Comparison of ENCODE assay signal across 24 mouse cellular contexts in genomic region chr1:40392535-40392934, GRCm38 (mm10). TPM values are rescaled to one million over a fixed set of nuclear protein-coding genes. Genes with fewer than 3 reads are reported as not detected.
DNase-seq lines count a peak whose midpoint lies in the region; ATAC-seq lines count a peak whose summit lies in the region.
"Had no signal": no experiment of that assay in that cellular context is flagged by ENCODE, and none has a peak within 500 bp of the region (broad histone marks: within the 10 kb centered on the region; RNA-seq: fewer than 3 reads in every experiment).

No protein-coding gene starts in this region.

- ATAC-seq in granulocyte monocyte progenitor cell, adult 5-6 weeks (replicated peaks; ENCODE audit: poor library complexity, severe bottlenecking) = peak; percentile 55
- ATAC-seq in forebrain, embryonic 15.5 days (replicated peaks) = no peak
- ATAC-seq: CD4-positive, CD25-positive, alpha-beta regulatory T cell, adult 4 months; forebrain, embryonic 13.5 days; forebrain, postnatal 0 days; hindbrain, postnatal 0 days had no signal

- no peak overlapping the region for H3K9ac ChIP-seq in forebrain, embryonic 15.5 days (replicated peaks)
- H3K9ac ChIP-seq: forebrain, embryonic 13.5 days; forebrain, postnatal 0 days; heart, embryonic 15.5 days; hindbrain, embryonic 14.5 days had no signal

- H3K4me1 ChIP-seq in megakaryocyte, embryonic 14.5 days = peaks cover 26% of the 10 kb centered on the region
- no peaks in the 10 kb centered on the region for H3K4me1 ChIP-seq in forebrain, embryonic 15.5 days
- H3K4me1 ChIP-seq: forebrain, embryonic 10.5 days; forebrain, embryonic 13.5 days; heart, embryonic 15.5 days had no signal

- WGBS in forebrain, embryonic 15.5 days = 87% methylated on average over 6 of the region's 6 CpGs

- no peaks in the 10 kb centered on the region for H3K9me3 ChIP-seq in megakaryocyte, embryonic 14.5 days
- H3K9me3 ChIP-seq in forebrain, embryonic 15.5 days = no peaks in the 10 kb centered on the region
- H3K9me3 ChIP-seq: forebrain, embryonic 10.5 days; forebrain, embryonic 13.5 days had no signal

- peak; percentile 38 for DNase-seq in induced T-regulatory cell, adult 2 months (ENCODE audit: low read depth)
- no peak for DNase-seq in kidney, postnatal 10 days
- DNase-seq in left cerebral cortex, postnatal 14 days (ENCODE audit: low spot score in 2 of 2) = no peak
- DNase-seq: adrenal gland, postnatal 14 days; cerebellum, adult 11-12 months; cerebellum, adult 8-10 months; cerebellum, postnatal 10 days; cerebellum, postnatal 36 days; forebrain, postnatal 0 days; gastrocnemius, adult 2 months; gastrocnemius, postnatal 14 days; heart, postnatal 10 days; heart, postnatal 36 days had no signal

- H3K4me3 ChIP-seq in megakaryocyte, embryonic 14.5 days (replicated peaks) = peak overlapping the region; percentile 50
- H3K4me3 ChIP-seq in forebrain, embryonic 15.5 days = no peak overlapping the region
- H3K4me3 ChIP-seq: forebrain, embryonic 10.5 days; forebrain, embryonic 13.5 days; gastrocnemius, adult 2 months; heart, embryonic 15.5 days had no signal

- H3K4me2 ChIP-seq in forebrain, embryonic 15.5 days (replicated peaks) = no peak overlapping the region
- H3K4me2 ChIP-seq: forebrain, embryonic 13.5 days; heart, embryonic 11.5 days; heart, embryonic 15.5 days; hindbrain, embryonic 14.5 days had no signal

- intact Hi-C loops in left cerebral cortex, postnatal 14 days (cut with DNase I) = no loop called here

- H3K36me3 ChIP-seq in megakaryocyte, embryonic 14.5 days (replicated peaks; ENCODE audit: low read length) = no peaks in the 10 kb centered on the region
- H3K36me3 ChIP-seq in forebrain, embryonic 15.5 days = no peaks in the 10 kb centered on the region
- H3K36me3 ChIP-seq: forebrain, embryonic 10.5 days; heart, embryonic 15.5 days had no signal

- no peak overlapping the region for H3K27ac ChIP-seq in forebrain, embryonic 15.5 days (replicated peaks)
- H3K27ac ChIP-seq: forebrain, embryonic 10.5 days; forebrain, embryonic 13.5 days; gastrocnemius, adult 2 months; heart, embryonic 15.5 days; hindbrain, embryonic 14.5 days; hindbrain, postnatal 0 days had no signal

- no peaks in the 10 kb centered on the region for H3K27me3 ChIP-seq in megakaryocyte, embryonic 14.5 days (replicated peaks)
- H3K27me3 ChIP-seq in forebrain, embryonic 15.5 days = no peaks in the 10 kb centered on the region
- H3K27me3 ChIP-seq: forebrain, embryonic 13.5 days; heart, embryonic 15.5 days had no signal

RNA-seq across cellular contexts. Expression of gene Il1rl1, which starts 36.8 kb away (rescaled TPM):
- 1.1 and 3.3 TPM in 2 replicates for total RNA-seq in granulocyte monocyte progenitor cell, adult 5-6 weeks (2014; fragmentation: Nextera tagmentation)
- total RNA-seq in granulocyte monocyte progenitor cell, adult 5-6 weeks (2017) = 2.0 and 2.1 TPM in 2 replicates
- polyA plus RNA-seq in megakaryocyte, embryonic 14.5 days (2012; ENCODE audit: insufficient read depth, low replicate concordance) = 0.48 TPM in 1 of 2 replicates, not detected in the other
- total RNA-seq in left cerebral cortex, postnatal 14 days (2021) = under 1 TPM in 1 of 2 experiments, not detected in 1; 0.15 TPM
- not detected in 2 replicates for polyA plus RNA-seq in forebrain, embryonic 15.5 days (2015; fragmentation: Nextera tagmentation; extraction: Ambion mirVana)
- polyA plus RNA-seq: embryonic facial prominence, embryonic 11.5 days; forebrain, embryonic 10.5 days; forebrain, embryonic 13.5 days had no signal
